Mouse (Mus musculus) cortical plate, adult 2 months (tissue): ENCODE results near the gene Ptprt.

ENCODE experiments used
- CTCF ChIP-seq: fragments of 200-500 bp; IDR thresholded peaks from 2 replicates; pipeline ENCODE4 v1.5.1; 2011; ENCODE audit warnings: mild to moderate bottlenecking, control low read depth, low read length; ENCODE audit not compliant: insufficient read depth; ENCODE audit errors: extremely low read depth
- POLR2A ChIP-seq: fragments of 200-500 bp; IDR thresholded peaks from 2 replicates; pipeline ENCODE4 v1.6.1; 2011; ENCODE audit warnings: mild to moderate bottlenecking, low read length, control low read depth; ENCODE audit not compliant: insufficient read depth; ENCODE audit errors: extremely low read depth

DNA sequence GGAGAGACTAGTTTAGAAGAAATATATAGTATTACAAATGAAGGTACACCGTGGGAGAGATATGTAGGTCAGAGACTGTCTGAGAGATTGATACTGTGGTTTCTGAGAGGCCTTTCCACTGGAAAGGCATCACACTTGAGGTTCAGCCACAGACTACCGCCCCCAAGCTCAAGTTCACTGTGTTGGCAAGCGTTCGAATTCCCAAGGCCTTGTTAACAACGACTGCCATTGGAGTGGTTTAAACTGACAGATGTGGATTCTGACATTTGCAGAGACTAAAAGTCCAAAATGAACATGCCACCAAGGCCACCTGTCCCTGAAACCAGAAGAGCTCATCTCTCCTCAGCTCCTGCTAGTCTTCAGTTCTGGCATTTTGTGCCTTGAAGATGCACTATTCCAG, 951.6 kb downstream of the Ptprt start:
- TF ChIP-seq CTCF = no peak
- TF ChIP-seq POLR2A = no peak
